Mouse (Mus musculus) heart, postnatal 0 days (tissue): ENCODE results near the gene Lrrc4.

Experiments
- CTCF ChIP-seq: IDR thresholded peaks from 2 replicates; pipeline ENCODE4 v1.5.1; 2016; ENCODE audit warnings: antibody characterized with exemption, control low read depth, low read depth
- EP300 ChIP-seq: IDR thresholded peaks from 2 replicates; pipeline ENCODE4 v1.6.1; 2016; ENCODE audit warnings: antibody characterized with exemption, low read depth

GRCm38 (mm10) chr6:28736665-28737064 is 94.9 kb downstream of the Lrrc4 start:
- TF ChIP-seq CTCF, result no peak
- no peak for TF ChIP-seq EP300
